Mouse (Mus musculus) small intestine, adult 2 months (tissue): ENCODE data around the gene Cib2.

ENCODE experiments used
- CTCF ChIP-seq: fragments of 200-500 bp; IDR thresholded peaks from 2 replicates; pipeline ENCODE4 v1.5.1; 2012; ENCODE audit warnings: low read depth, mild to moderate bottlenecking, control low read depth, inconsistent platforms, low read length, moderate library complexity, mixed read lengths; ENCODE audit not compliant: insufficient replicate concordance, insufficient read length; ENCODE audit errors: extremely low read depth
- POLR2A ChIP-seq: fragments of 200-500 bp; IDR thresholded peaks from 2 replicates; pipeline ENCODE4 v1.6.1; 2012; ENCODE audit warnings: low read depth, mild to moderate bottlenecking, control low read depth, inconsistent platforms, low read length, moderate library complexity

DNA sequence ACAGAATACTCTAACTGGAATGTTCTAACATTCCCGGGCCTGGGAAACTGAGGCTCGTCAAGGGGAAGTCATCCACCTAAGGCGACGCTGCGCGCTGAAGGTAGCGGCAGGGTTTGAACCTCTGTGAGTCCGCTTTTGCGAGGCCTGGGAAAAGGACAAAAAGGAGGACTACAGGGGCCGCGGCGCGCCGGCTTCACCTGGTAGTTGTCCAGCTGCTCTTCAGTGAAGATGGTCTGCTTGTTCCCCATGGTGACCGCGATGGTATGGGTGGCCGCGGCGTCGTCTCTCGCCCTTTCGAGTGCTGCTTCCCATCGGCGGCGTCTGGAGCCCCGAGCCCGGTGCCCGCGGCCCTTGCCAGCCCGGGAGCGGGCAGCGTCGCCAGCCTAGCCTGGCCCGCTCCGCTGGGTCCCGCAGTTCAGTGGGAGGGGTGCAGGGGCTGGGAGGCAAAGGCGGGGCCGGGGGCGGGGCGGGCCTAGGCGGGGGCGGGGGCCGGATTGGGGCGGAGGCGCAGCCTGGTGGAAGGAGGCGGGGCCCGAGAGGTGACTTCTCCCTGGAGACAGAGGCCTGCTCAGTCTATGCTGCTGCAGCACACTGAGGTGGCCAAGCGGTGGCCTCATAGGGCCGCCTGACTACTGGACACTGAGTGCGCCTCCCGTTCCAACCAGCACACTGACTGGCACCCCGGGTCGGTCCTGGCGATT is at the start of gene Cib2:
- TF ChIP-seq CTCF (peak; percentile 41; the same call in 1 of the 2 replicates), POLR2A (peak; percentile 44; the same call in 1 of the 2 replicates)
